Mouse (Mus musculus): ENCODE data around the gene Sspo. TPM values are rescaled to one million over a fixed set of nuclear protein-coding genes. Genes with fewer than 3 reads are reported as not detected.

Sspo gene
- total RNA-seq, 2 experiments from 2014 or later: 0.21 to 0.58 TPM

DNA sequence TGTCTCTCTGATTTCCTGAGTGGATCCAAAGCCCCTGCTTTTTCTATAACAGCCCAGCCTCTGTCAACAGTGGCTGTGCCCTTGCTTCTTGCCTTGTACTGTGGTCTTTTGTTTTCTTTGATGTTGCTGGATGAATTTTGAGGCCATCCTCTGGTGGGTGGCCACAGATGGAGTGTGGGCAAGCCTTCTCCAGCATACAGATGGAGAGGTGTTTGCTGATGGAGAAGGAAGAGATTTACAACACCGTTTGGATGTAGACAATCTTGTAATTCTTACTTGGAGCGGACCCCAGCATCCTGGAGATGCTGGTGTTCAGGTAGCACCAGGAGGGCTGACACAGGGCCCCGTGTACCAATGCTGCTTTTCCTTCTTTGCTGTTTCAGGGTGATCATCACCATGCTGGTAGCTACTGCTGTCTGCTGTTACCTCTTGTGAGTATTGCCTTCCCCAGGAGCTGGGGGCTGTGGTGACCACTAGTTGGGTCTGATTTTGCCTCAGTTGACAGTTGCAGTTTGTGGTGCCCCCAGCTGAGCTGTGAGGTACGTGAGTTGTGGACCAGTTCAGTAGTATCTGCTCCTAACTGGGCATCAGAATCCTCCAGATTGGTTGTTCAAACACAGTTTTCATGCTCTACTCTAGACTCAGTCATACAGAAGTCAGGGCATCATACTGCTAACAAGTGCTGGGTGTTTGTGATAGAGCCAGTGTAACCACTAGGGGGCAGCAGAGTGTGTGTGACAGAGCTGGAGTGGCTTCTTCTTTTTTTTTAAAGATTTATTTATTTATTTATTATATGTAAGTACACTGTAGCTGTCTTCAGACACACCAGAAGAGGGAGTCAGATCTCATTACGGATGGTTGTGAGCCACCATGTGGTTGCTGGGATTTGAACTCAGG lies 91.1 kb downstream of the Sspo start:
- DNase-seq (ENCODE audit: low spot score in 2 of 2): peak; percentile 82 to 84

DNA sequence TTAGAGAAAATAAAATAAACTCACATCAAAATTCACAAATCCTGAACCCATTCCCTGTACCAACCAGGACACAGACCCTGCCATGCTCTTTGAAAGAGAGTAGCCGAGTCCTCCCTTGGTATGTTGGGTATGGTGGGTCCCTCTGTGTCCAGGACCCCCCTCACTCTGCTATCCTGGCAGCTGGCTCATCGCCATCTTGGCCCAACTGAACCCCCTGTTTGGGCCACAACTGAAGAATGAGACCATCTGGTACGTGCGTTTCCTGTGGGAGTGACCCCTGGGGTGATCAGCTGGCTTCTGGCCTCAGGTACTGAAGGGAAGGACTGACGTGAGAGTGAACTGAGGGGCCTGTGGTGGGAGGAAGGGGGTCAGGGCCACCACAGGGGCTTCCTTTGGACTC lies 91.8 kb downstream of the Sspo start:
- DNase-seq (ENCODE audit: low spot score in 2 of 2): no peak

DNA sequence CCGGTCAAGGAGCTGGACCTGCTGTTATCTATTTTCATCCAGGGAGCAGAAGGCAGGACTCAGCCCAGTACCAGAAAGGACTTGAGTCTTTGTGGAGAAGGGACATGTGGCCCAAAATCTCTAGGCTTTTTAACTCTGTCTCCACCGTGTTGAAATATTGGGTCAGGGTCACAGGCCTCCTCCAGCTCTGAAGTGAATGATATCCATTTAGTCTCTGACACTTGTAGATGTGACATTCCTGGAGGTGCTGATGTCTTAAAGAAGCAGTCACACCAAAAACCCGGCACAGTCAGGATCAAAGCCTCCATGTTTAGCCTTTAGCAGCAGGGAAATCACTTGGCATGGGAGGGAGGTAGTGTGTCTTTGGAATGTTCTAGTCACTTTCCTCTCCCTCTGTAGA lies 92.7 kb downstream of the Sspo start:
- no peak for DNase-seq (ENCODE audit: low spot score in 2 of 2)

- no peak for DNase-seq (ENCODE audit: low spot score in 2 of 2)
These were observed 93.8 kb downstream of the Sspo start for GRCm38 (mm10) chr6:48541560-48542450.

GRCm38 (mm10) chr6:48542631-48543030 lies 94.6 kb downstream of the Sspo start:
- no peak for DNase-seq (ENCODE audit: low spot score in 2 of 2)

DNA sequence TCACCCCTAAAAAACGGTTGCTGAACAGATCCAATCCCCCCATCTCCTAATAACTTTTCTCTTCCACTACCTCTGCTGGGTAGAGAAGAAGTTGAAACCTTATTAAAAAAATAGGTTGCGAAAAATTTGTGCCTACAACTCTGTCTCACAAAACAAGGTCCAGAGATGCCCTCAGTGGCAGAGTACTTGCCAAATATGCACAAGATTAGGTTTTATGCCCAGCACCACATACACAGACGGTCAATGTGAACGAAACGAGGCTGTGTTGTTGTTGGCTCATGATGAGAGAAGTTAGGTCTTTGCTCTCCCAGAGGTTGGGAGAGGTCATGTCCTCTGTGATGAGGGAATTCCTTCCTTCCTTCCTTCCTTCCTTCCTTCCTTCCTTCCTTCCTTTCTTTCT lies 97.2 kb downstream of the Sspo start:
- no peak for DNase-seq (ENCODE audit: low spot score in 2 of 2)

DNA sequence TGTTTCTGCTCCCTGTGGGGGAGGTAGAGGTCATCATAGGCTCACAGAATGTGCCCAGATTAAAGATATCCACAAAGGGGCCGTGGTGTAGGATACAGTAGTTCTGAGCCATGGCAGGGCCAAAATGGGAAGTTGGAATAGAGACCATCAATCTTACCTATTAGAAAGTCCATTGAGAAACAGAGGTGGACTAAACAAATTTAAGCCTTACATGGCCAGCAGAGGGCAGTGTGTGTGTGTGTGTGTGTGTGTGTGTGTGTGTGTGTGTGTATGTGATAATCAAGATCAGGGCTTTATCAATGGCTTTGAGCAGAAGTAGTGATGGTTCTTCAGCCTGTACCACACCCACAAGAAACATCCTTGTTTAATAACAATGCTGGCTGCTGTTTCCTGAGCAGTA lies 98.2 kb downstream of the Sspo start:
- DNase-seq (ENCODE audit: low spot score in 2 of 2): peak; percentile 47 to 49

GRCm38 (mm10) chr6:48546858-48547257 lies 98.8 kb downstream of the Sspo start:
- no peak for DNase-seq (ENCODE audit: low spot score in 2 of 2)

DNA sequence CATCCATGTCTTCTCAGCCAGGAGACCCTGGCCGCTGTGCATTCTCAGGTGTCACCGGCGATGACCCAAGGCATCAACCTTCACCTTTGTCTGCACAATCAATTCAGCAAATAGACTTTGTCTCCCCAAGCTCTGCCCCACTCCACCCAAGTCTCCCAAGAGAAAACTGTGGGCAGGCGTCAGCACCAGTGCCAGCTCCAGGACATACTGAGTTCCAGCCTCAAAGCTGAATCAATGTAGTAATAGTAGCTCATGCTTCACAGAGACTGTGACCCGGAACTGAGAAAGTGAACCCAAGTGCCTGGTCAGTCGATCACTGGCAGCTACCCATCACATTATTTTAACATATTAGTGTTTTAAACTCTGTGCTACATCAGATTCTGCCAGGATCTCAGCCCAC lies 100.3 kb downstream of the Sspo start:
- no peak for DNase-seq (ENCODE audit: low spot score in 2 of 2)

Small RNA genes lying within 50 kb of the gene (microRNA-seq; reads per million reads assigned to microRNA genes)
- gene Gm24325: 0 reads per million in 2 experiments

Other genes with a start within 250 kb of the Sspo start
- gene Krba1, start 52.6 kb upstream of the Sspo start, total RNA-seq (2021): 10 to 100 TPM; 43.0 to 54.4 TPM
- 10 to 100 TPM; 17.2 to 21.3 TPM for gene Zfp467, start 2.4 kb upstream of the Sspo start, total RNA-seq (2021)
- 100 to 1,000 TPM; 413 to 459 TPM for gene Atp6v0e2, start 89.4 kb downstream of the Sspo start, total RNA-seq (2021)
- gene Lrrc61, start 106.6 kb downstream of the Sspo start, total RNA-seq (2021): 10 to 100 TPM; 27.0 to 30.6 TPM
- 10 to 100 TPM; 15.1 to 15.3 TPM for gene Rarres2, start 124.6 kb downstream of the Sspo start, total RNA-seq (2021)
- not detected for gene Gm45021, start 141.4 kb downstream of the Sspo start, total RNA-seq (2021)
- gene Repin1, start 145.7 kb downstream of the Sspo start, total RNA-seq (2021): 10 to 100 TPM; 29.2 to 30.1 TPM
- not detected for gene Gm44965, start 145.7 kb downstream of the Sspo start, total RNA-seq (2021)
- 1 to 10 TPM; 5.6 to 6.6 TPM for gene Zfp775, start 153.8 kb downstream of the Sspo start, total RNA-seq (2021)
- gene AI854703, start 178.5 kb downstream of the Sspo start, total RNA-seq (2021): 10 to 100 TPM; 13.7 to 15.5 TPM
- 1 to 10 TPM; 1.5 to 1.7 TPM for gene Gimap8, start 199.0 kb downstream of the Sspo start, total RNA-seq (2021)
- 1 to 10 TPM; 1.0 to 1.4 TPM for gene Gimap9, start 227.9 kb downstream of the Sspo start, total RNA-seq (2021)
- under 1 TPM; 0.58 to 0.71 TPM for gene Gimap4, start 236.3 kb downstream of the Sspo start, total RNA-seq (2021)